Mouse (Mus musculus) ovary, postnatal 36 days (tissue): ENCODE measurements around the gene Ddhd1.
"Not testable (repeated sequence)": the region's sequence is repeated elsewhere in the genome, so short reads cannot be mapped to it uniquely, and the experiment has no call there.

Experiments used
- DNase-seq: peaks from one replicate; pipeline ENCODE4 v3.0.0; 2022; ENCODE audit warnings: low spot score, mixed read lengths

The Ddhd1 gene

GRCm38 (mm10) chr14:45580923-45581827 is 76.8 kb downstream of the Ddhd1 start:
- not testable (repeated sequence) for DNase-seq

- DNase-seq: peak; percentile 61
Measured at GRCm38 (mm10) chr14:45566066-45566937, 91.6 kb downstream of the Ddhd1 start.

GRCm38 (mm10) chr14:45565216-45566065 is 92.5 kb downstream of the Ddhd1 start:
- DNase-seq: peak; percentile 39

GRCm38 (mm10) chr14:45563577-45563976 is 94.4 kb downstream of the Ddhd1 start:
- peak; percentile 55 for DNase-seq

- peak; percentile 12 for DNase-seq
Measured at GRCm38 (mm10) chr14:45561681-45562080, 96.3 kb downstream of the Ddhd1 start.

- no peak for DNase-seq
Measured at GRCm38 (mm10) chr14:45559018-45559417, 98.9 kb downstream of the Ddhd1 start.

- DNase-seq: no peak
Measured at GRCm38 (mm10) chr14:45554336-45554735, 103.6 kb downstream of the Ddhd1 start.

GRCm38 (mm10) chr14:45553854-45554253 is 104.1 kb downstream of the Ddhd1 start:
- DNase-seq: peak; percentile 54

GRCm38 (mm10) chr14:45552431-45552830 is 105.5 kb downstream of the Ddhd1 start:
- no peak for DNase-seq

GRCm38 (mm10) chr14:45551121-45551768 is 106.7 kb downstream of the Ddhd1 start:
- no peak for DNase-seq

GRCm38 (mm10) chr14:45550010-45550647 is 107.8 kb downstream of the Ddhd1 start:
- DNase-seq: no peak

GRCm38 (mm10) chr14:45548118-45548517 is 109.8 kb downstream of the Ddhd1 start:
- DNase-seq: no peak

- DNase-seq: no peak
Measured at GRCm38 (mm10) chr14:45544905-45545304, 113.0 kb downstream of the Ddhd1 start.

- DNase-seq: no peak
Measured at GRCm38 (mm10) chr14:45544026-45544425, 113.9 kb downstream of the Ddhd1 start.

- peak; percentile 78 for DNase-seq
Measured at GRCm38 (mm10) chr14:45539659-45540468, 118.1 kb downstream of the Ddhd1 start.
